Mouse (Mus musculus) embryo, embryonic 10 days (tissue): ENCODE measurements around the gene Asb18.

Source experiments
- DNase-seq: peaks from one replicate; pipeline ENCODE4 v3.0.0-alpha.2; 2015; ENCODE audit warnings: low spot score

Gene Asb18

DNA sequence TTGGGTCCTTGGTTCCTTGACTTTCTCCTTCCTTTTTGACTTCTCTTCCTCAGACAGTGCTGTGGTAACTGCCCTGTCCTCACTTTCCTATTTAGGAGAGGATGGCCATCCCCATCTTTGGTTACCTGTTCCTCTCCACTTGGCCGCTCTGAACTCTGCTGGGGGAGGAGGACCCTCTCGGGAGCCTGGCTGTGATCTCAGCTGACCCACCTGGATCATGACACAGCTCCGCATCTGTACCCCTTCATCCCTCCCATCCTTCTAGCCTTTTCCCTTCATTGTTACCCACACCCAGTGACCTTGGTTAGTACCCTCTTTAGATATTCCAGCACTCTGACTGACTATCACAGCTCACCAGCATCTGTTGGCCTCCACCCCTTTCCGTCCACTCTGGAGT, 44.8 kb downstream of the Asb18 start:
- no peak for DNase-seq

GRCm38 (mm10) chr1:89969072-89969713, 45.3 kb downstream of the Asb18 start:
- DNase-seq = no peak

DNA sequence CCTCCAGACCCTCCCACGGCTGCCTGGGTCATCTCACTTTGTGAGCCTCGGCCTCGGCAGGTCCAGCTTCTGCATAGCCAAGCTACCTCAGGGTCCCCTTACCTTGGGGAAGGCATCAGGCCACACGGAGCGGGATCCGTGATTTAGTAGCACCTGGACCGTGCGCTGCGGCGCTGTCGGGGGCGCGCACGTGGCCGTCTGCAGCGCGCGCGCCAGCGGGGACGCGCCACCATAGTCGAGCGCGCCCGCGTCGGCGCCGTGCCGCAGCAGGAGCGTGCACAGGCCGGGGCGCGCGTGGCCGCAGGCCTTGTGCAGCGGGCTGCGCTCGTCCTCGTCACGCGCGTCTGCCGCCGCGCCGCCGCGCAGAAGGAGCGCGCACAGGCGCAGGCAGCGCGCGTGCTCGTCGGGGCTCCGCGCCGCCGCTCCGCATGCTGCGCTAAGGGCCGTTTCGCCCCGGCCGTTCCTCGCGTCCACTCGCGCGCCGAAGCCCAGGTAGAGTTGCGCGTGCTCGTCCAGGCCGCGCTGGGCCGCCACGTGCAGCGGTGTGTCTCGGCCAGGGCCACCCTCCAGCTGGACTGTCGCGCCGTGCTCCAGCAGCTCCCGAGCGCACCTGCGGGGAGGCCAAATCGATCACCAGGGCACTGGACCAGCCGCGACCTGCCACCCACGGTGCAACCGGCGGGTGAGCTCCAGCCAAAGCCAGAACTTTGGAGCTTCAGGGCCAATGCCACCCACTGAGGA, 46.2 kb downstream of the Asb18 start:
- peak; percentile 47 for DNase-seq

GRCm38 (mm10) chr1:89967585-89967984, 46.9 kb downstream of the Asb18 start:
- no peak for DNase-seq

GRCm38 (mm10) chr1:89964426-89964825, 50.0 kb downstream of the Asb18 start:
- DNase-seq = no peak

- no peak for DNase-seq
Measured at GRCm38 (mm10) chr1:89963296-89963695, 51.2 kb downstream of the Asb18 start.

GRCm38 (mm10) chr1:89962092-89962491, 52.4 kb downstream of the Asb18 start:
- peak; percentile 36 for DNase-seq

DNA sequence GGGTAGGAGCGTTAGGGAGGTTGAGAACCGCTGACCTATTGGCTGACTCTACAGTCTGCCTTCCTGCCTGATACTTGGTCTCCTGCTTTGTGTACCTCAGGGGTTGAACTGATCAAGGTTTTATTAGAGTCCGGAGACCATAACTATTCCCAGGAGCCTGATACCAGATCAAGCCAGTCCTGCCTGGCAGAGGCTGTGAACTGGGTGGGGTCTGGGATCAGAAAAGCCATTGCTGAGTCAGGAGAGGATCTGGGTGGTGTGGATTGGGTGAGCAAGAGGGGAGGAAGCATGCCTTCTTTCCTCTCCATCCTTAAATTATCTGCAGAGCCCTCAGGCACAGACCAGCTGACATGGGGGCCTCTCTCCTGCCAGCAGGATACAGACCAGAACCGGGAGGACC, 55.1 kb downstream of the Asb18 start:
- no peak for DNase-seq

DNA sequence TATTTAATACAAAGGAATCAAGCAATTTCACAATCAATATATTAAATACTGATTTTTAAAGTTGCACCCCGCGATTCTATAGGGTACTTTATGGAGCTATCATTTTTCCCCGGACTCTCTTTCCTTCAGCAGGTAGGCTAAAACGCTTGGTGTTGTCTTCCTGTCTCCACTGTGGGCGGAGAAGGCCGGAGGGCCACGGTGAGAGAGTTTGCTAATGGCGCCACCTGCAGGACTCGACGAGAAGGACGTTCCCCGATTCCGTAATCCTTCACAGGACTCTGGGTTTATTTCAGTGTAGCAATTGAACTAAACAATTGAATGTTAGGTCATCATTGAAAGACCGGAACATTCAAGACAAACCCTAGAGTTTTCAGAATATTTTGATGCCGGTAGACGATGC, 71.3 kb downstream of the Asb18 start:
- peak; percentile 92 for DNase-seq

DNA sequence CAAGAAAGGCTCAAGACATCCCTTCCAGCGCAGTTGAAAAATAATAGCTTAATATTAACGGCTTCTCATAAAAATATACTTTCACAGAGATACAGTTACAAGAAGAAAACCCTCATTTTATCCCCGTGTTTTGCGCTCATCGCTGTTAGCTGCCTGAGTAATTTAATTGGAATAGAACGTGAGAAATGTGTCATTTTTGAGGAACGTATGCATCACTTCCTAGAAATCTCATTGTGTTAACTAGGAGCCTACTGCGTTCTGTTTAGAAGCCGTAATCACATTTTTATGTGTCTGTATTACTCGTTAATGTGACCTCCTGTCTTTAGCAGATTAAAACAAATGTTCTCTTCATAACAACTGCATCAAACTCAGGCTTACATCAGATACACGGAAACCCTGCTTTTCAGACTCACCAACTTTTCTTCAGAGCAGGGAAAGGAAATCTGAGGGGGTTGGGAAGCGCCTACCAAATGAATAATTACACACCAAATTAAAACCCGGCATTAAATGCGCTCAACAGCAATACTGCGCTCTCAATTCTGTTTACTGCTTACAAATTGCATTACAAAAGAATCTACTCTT, 72.0 kb downstream of the Asb18 start:
- no peak for DNase-seq

GRCm38 (mm10) chr1:89941701-89942381, 72.6 kb downstream of the Asb18 start:
- peak; percentile 72 for DNase-seq

DNA sequence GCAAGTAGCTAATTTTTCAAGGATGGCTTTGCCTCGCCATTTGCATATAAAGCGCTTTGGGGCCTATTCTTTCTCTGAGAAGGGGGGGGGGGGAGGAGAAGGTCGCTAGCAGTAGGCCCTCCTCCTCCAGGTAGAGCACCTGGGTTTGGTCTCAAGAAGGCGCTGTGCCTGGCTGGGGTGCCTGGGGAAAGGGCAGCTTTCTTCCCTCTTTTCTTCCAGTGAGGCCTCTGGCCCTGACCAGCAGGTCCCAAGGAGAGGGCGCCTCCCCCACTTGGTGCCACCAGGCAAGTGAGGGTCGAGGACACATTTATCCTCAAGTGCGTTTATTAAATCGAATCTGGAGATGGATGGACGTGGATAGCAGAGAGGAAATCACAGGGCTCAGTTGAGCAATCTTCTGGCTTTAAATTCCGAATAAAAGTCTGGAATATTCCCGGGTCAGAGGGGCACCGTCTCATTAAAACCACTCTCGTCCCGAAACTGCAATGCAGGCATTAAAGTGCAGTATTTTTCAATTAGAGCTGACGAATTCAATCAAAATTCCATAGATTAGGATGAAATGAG, 73.4 kb downstream of the Asb18 start:
- no peak for DNase-seq

GRCm38 (mm10) chr1:89939981-89940726, 74.3 kb downstream of the Asb18 start:
- peak; percentile 94 for DNase-seq

GRCm38 (mm10) chr1:89939596-89939960, 74.9 kb downstream of the Asb18 start:
- no peak for DNase-seq

DNA sequence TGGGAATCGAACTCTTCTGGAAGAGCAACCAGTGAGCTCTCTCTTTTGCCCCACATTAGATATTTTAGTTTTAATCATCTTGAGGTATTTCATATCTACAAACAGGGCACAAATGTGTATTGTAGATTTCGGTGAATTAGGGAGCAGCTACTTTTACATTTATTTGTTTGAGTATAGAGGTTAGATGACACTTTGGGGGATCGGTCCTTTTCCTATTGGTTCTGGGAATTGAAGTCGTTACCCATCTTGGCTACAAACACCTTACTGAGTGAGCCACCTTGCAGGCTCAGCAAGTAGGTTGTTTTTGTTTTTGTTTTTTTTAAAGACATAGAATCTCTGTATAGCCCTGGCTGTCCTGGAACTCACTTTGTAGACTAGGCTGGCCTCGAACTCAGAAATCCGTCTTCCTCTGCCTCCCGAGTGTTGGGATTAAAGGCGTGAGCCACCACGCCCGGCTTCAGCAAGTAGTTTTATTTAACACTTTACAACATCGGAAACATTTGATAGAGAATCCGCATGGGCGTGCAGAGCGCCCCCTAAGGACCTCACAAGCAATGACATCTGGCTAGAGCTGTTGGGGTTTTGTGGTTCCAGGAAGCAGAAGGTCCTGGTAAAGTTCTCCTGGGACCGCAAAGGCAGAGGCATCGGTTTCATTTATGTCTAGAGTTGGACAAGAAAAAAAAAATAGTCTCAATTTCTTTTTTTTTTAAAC, 75.4 kb downstream of the Asb18 start:
- peak; percentile 51 for DNase-seq

- DNase-seq = peak; percentile 51
Measured at GRCm38 (mm10) chr1:89935493-89936348, 78.7 kb downstream of the Asb18 start.

DNA sequence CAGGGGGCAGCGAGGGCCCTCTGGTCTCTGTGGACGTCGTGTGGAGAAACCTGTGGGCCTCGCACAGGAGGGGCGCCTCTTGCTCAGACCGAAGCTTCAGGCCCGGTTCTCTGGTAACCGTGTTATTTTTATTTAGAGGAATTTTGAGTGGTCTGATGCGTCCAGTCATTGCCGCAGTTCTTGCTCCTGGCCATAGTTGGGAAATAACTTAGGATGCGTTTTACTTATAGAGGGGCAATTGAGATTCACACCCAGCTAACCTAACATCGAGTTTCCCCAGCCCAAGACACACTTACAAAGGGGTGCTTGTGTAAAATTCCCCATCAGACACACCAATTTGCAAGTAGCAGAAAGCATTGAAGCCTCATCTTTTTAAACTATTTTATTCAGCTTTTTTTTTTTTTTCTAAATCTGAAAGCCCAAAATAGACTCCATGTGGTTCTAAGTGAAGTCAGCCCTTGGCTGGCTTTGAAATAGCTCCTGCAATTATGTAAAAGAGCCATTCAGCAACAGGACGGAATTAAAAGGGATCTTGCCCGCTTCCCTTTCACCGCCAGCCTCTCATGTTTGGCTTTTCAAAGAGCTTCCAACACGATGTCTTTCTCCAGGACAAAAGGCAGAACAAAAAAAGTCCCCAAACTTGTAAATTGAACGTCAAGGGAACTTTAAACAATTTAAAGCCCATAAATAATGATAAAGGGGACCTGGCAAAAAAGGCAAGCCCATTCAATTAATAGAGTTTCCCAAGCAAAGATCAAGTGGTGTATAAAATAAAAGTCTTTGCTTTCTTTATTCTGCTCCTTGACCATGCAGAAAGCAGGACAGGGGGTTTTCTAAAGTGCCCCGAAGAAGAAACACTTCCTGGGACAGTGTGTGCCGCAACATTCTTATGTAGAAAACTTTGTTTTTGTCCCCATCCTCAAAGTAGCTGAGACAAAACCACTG, 79.9 kb downstream of the Asb18 start:
- DNase-seq = peak; percentile 68

DNA sequence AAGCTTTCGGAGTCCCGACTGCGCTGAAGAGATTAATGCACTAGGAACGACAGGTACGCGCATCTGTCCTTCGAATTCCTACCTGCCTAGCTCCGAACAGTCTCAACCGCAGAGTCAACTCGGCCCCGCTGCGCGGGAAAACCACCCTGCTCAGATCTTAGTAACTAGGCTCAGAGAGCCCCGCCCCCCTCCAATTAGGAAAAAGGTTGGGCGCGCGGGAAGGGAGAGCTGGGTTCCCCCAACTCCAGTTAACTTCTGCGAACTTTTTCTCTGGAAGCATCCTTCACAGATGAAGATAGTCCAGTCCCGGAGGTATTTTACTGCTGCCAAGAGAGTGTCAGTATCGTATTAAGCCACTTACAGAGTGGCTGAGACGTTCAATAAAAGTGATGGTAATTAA, 80.7 kb downstream of the Asb18 start:
- peak; percentile 23 for DNase-seq

- no peak for DNase-seq
Measured at GRCm38 (mm10) chr1:89933028-89933427, 81.4 kb downstream of the Asb18 start.
